Mouse (Mus musculus): Measurements from ENCODE around the gene Rrm2. TPM values are rescaled to one million over a fixed set of nuclear protein-coding genes. Genes with fewer than 3 reads are reported as not detected.

Gene Rrm2
- polyA plus RNA-seq, 1 experiment from 2014 or later, result 221 TPM

DNA sequence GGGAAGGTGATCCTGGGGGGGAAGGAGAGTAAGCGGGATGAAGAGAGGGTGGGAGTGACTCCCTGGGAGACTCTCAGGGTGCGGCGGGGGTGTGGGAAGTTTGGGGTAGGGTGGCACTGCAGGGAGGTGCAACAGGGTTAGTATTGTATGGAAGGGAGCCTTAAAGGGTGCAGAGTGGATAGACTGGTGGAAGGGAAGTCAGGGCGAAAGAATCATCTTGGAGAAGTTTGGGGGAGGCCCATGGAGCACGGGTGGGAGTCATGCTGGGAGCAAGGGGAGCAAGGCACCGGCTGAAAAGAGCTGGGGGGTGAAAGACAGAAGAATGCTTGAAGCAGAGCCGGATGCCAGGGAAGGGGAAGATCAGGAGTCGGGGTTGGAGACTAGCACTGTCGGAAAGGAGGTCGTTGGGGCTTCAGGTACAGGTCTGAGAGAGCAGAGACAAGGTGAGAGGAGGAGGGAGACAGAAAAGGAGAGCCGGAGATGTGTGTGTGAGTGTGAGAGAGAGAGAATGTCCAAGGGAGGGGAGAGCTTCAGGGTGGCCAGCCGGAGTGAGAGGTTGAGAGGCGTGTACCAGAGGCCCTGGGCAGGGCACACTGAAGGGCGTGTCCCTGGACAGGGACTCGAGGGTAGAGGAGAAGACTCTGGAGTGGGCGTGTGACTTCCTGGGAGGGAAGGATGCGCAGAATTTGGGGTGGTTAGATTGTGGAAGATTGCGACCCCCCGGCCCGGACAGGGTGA lies 26.6 kb upstream of the Rrm2 start, which contains the start of gene Cys1:
Gene Cys1, minus strand, starts transcription at position 528 of the 738 bp plus-strand sequence.
- H3K9ac ChIP-seq, result peak within 1 kb of the TSS; percentile 65
- peak within 1 kb of the TSS; percentile 92 for H3K4me2 ChIP-seq
- peak within 1 kb of the TSS; percentile 73; the same call in 1 of the 2 replicates for H3K27ac ChIP-seq (ENCODE audit: low read depth)
- H3K4me3 ChIP-seq (ENCODE audit: low read depth, low read length), result peak within 1 kb of the TSS; percentile 56
- H3K27me3 ChIP-seq (ENCODE audit: insufficient read depth, low read length), result peaks cover 14% of the 10 kb centered on the region
- WGBS, result 5% methylated on average over 20 of the region's 20 CpGs
- H3K4me1 ChIP-seq (ENCODE audit: insufficient read depth), result peaks cover 10% of the 10 kb centered on the region
- ATAC-seq (ENCODE audit: insufficient read depth), result peak; percentile 39
- H3K9me3 ChIP-seq (ENCODE audit: low read depth, low read length), result no peaks in the 10 kb centered on the region
- TF ChIP-seq CTCF (IDR thresholded peaks at IDR 0.05; ENCODE audit: low read depth), result no peak
- H3K36me3 ChIP-seq (ENCODE audit: insufficient read depth), result no peaks in the 10 kb centered on the region
- DNase-seq, result no peak

DNA sequence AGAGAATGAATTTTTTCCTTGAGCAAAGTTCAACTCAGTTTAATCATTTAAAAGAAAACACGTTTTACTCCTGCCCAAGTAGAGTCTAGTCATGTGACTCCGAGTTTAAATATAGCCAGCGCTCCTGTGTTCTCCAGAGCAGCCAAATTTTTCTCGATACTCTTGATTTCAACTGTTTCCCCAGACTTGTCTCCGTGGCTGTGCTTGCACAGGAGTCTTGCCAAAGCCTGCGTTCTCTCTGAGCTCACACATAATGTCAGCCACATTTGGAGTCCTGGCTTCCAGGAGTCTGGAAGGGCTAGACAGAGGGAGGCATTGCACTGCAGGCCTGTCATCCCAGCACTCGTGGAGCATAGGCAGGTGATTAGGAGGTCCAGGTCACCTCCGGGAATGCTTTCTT lies 25.5 kb upstream of the Rrm2 start:
- WGBS, result 28% methylated on average over 8 of the region's 8 CpGs
- no peak overlapping the region for H3K4me3 ChIP-seq (ENCODE audit: low read depth, low read length)
- H3K36me3 ChIP-seq (ENCODE audit: insufficient read depth), result no peaks in the 10 kb centered on the region
- TF ChIP-seq CTCF (IDR thresholded peaks at IDR 0.05; ENCODE audit: low read depth), result no peak
- DNase-seq, result peak; percentile 39
- no peak for ATAC-seq (ENCODE audit: insufficient read depth)
- H3K9ac ChIP-seq, result no peak overlapping the region
- no peaks in the 10 kb centered on the region for H3K9me3 ChIP-seq (ENCODE audit: low read depth, low read length)
- peaks cover 10% of the 10 kb centered on the region for H3K4me1 ChIP-seq (ENCODE audit: insufficient read depth)
- H3K27ac ChIP-seq (ENCODE audit: low read depth), result peak overlapping the region; percentile 73; the same call in 1 of the 2 replicates
- peak overlapping the region; percentile 15; the same call in 1 of the 2 replicates for H3K4me2 ChIP-seq
- H3K27me3 ChIP-seq (ENCODE audit: insufficient read depth, low read length), result peaks cover 14% of the 10 kb centered on the region

DNA sequence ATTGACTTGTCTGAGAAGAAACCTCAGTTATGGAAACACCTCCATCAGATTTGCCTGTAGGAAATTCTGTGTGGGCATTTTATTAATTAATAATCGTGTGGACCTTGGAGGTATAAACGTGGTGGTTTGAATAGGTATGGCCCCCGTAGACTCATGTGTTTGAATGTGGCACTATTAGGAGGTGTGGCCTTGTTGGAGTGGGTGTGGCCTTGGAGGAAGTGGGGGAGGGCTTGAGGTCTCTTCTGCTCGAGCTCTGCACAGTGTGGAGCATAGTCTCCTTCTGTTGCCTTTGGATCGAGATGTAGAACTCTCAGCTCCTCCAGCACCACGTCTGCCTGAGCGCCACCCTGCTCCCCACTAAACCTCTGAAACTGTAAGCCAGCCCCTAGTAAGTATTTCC lies 24.6 kb upstream of the Rrm2 start:
- DNase-seq (no peak), ATAC-seq (ENCODE audit: insufficient read depth) (no peak)
- H3K9ac ChIP-seq, result no peak overlapping the region
- no peak overlapping the region for H3K4me2 ChIP-seq
- H3K9me3 ChIP-seq (ENCODE audit: low read depth, low read length), result no peaks in the 10 kb centered on the region
- no peak overlapping the region for H3K4me3 ChIP-seq (ENCODE audit: low read depth, low read length)
- H3K4me1 ChIP-seq (ENCODE audit: insufficient read depth), result peaks cover 10% of the 10 kb centered on the region
- 67% methylated on average over 7 of the region's 7 CpGs for WGBS
- no peaks in the 10 kb centered on the region for H3K36me3 ChIP-seq (ENCODE audit: insufficient read depth)
- TF ChIP-seq CTCF (IDR thresholded peaks at IDR 0.05; ENCODE audit: low read depth), result no peak
- no peak overlapping the region for H3K27ac ChIP-seq (ENCODE audit: low read depth)
- peaks cover 14% of the 10 kb centered on the region for H3K27me3 ChIP-seq (ENCODE audit: insufficient read depth, low read length)

DNA sequence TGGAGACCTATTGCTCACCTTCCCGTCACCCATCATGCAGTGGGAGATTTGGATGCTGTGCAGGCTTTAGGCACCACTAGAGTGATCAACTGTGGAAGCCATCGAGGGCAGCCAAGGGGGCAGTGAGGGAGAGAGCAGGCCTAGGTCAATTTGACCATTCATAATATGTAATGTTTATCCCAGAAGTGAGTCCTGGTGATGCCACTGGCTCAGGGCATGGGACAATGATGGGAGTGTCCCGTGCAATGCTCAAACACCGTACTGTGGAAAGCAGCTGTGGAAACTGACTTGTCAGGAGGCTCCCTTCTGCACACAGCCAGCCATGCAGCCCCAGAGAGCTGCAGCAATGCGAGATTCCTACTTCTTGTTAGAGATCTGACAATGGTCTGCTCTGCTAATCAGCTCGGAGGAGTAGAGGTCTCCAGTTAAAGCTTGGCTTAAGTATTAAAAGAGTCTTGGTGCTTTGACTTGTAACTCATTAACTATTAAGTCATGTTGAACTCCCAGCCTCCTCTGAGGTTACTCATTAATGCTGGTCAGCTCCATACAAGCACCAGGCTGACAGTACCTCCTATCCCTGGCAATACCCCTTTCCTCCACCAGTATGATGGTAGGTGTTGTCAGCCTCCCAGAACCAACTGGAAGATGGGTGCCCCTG lies 21.9 kb upstream of the Rrm2 start:
- peaks cover 9% of the 10 kb centered on the region for H3K27me3 ChIP-seq (ENCODE audit: insufficient read depth, low read length)
- DNase-seq (peak; percentile 34), ATAC-seq (ENCODE audit: insufficient read depth) (peak; percentile 59; the same call in 1 of the 2 replicates)
- H3K9ac ChIP-seq, result no peak overlapping the region
- H3K36me3 ChIP-seq (ENCODE audit: insufficient read depth), result no peaks in the 10 kb centered on the region
- H3K4me2 ChIP-seq, result peak overlapping the region; percentile 25; the same call in 1 of the 2 replicates
- H3K4me1 ChIP-seq (ENCODE audit: insufficient read depth), result peaks cover 4% of the 10 kb centered on the region; the same call in 1 of the 2 replicates
- peak overlapping the region; percentile 48; the same call in 1 of the 2 replicates for H3K27ac ChIP-seq (ENCODE audit: low read depth)
- H3K4me3 ChIP-seq (ENCODE audit: low read depth, low read length), result no peak overlapping the region
- no peak for TF ChIP-seq CTCF (IDR thresholded peaks at IDR 0.05; ENCODE audit: low read depth)
- no peaks in the 10 kb centered on the region for H3K9me3 ChIP-seq (ENCODE audit: low read depth, low read length)
- 56% methylated on average over 6 of the region's 6 CpGs for WGBS

DNA sequence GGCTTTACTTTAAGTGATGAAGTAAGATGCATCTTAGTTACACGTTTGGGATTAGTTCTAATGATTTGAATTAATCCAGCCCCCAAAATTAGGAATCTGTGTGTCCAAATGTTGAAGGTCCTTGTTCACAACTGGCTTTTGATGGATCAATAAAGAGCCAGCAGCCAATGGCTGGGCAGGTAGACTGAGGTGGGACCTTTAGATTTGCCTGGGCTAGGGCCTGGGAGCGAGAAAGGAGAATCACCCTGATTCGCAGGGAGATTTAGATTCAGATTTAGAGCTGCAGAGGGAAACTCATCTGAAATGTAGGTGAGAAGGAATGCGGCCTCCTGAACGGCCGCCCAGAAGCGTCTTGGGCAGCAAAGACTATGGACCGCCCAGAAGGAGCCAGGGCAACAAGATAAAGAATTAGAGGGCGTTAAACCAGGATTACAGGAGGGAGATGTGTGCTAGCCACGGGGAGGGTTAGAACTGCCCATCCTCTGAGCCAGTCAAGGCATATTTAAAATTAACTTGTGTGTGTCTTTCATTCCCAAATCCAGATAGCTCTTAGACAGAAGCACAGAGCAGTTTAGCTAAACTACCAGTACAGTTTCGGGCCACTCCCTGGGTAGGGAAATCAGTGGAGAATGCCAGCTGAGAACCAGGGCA lies 21.2 kb upstream of the Rrm2 start:
- no peak overlapping the region for H3K9ac ChIP-seq
- H3K4me1 ChIP-seq (ENCODE audit: insufficient read depth), result peaks cover 4% of the 10 kb centered on the region; the same call in 1 of the 2 replicates
- peak overlapping the region; percentile 44 for H3K27ac ChIP-seq (ENCODE audit: low read depth)
- no peak for DNase-seq
- H3K4me3 ChIP-seq (ENCODE audit: low read depth, low read length), result no peak overlapping the region
- peaks cover 2% of the 10 kb centered on the region for H3K27me3 ChIP-seq (ENCODE audit: insufficient read depth, low read length)
- no peaks in the 10 kb centered on the region for H3K9me3 ChIP-seq (ENCODE audit: low read depth, low read length)
- ATAC-seq (ENCODE audit: insufficient read depth), result no peak
- WGBS, result 53% methylated on average over 11 of the region's 11 CpGs
- TF ChIP-seq CTCF (IDR thresholded peaks at IDR 0.05; ENCODE audit: low read depth), result no peak
- H3K4me2 ChIP-seq, result no peak overlapping the region
- no peaks in the 10 kb centered on the region for H3K36me3 ChIP-seq (ENCODE audit: insufficient read depth)

DNA sequence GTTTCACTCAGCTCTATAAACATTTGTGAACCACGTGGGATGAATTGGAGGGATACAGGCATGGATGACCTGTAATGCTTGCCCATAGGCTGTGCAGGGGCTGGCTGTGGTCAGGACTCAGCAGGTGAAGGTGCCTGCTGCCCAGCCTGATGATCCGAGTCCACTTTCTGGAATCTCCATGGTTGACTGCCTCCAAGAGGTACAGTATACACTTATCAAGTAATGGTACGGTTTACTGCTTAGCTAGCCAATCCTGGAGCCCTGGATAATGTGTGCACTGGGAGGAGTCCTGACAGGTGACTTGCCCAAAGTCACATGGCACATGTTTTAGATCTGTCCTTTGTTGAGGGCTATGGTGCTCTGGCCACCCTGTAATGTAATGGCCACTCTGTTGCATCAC lies 17.7 kb upstream of the Rrm2 start:
- no peak for TF ChIP-seq CTCF (IDR thresholded peaks at IDR 0.05; ENCODE audit: low read depth)
- no peak overlapping the region for H3K4me3 ChIP-seq (ENCODE audit: low read depth, low read length)
- no peak overlapping the region for H3K4me2 ChIP-seq
- WGBS, result 83% methylated on average over 3 of the region's 3 CpGs
- DNase-seq, result no peak
- no peaks in the 10 kb centered on the region for H3K27me3 ChIP-seq (ENCODE audit: insufficient read depth, low read length)
- ATAC-seq (ENCODE audit: insufficient read depth), result no peak
- no peak overlapping the region for H3K9ac ChIP-seq
- H3K27ac ChIP-seq (ENCODE audit: low read depth), result no peak overlapping the region
- no peaks in the 10 kb centered on the region for H3K36me3 ChIP-seq (ENCODE audit: insufficient read depth)
- no peaks in the 10 kb centered on the region for H3K9me3 ChIP-seq (ENCODE audit: low read depth, low read length)
- H3K4me1 ChIP-seq (ENCODE audit: insufficient read depth), result no peaks in the 10 kb centered on the region
